Mouse (Mus musculus): ENCODE data around the gene Ist1.

Gene Ist1

DNA sequence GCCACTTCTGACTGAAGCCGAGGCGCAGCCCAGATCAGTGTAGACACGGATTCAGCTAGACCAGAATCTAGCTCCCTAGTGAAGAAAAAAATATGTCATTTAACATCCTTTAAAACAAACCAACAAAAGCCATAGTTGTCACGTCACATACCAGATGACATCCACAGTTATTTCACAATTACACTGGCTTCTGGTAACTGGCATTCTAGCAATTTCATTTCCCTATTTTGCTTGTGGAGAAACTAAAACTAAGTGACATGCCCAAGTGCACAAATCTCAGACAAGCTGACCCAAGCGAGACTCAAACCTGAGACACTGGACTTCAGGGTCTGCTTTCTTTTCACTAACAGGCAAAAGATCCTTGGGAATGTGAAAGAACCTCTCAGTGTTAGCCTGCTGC, 10.9 kb downstream of the Ist1 start:
- DNase-seq (ENCODE audit: low read depth in 1 of 2, low spot score in 2 of 2): peak in 1 of 2 experiments; percentile 17

DNA sequence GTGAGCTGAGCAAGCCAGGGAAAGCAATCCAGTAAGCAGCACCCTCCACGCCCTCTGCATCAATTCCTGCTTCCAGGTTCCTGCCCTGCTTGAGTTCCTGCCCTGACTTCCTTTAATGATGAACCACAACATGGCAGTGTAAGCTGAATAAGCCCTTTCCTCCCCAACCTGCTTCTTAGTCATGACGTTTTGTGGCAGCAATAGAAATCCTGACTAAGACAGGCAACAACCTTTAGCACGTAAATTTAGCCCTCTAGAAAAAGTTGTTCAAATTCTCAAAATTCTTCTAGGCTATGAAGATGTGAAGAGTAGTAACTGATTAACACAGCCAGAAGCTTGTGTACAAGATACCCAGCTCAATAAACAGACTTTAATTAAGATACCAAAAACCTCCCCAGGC, 11.5 kb downstream of the Ist1 start:
- DNase-seq (ENCODE audit: low read depth in 1 of 2, low spot score in 2 of 2): no peak

GRCm38 (mm10) chr8:109675896-109676643, 17.0 kb downstream of the Ist1 start:
- no peak for DNase-seq (ENCODE audit: low read depth in 1 of 2, low spot score in 2 of 2)

GRCm38 (mm10) chr8:109673596-109673995, 19.5 kb downstream of the Ist1 start:
- no peak for DNase-seq (ENCODE audit: low read depth in 1 of 2, low spot score in 2 of 2)

DNA sequence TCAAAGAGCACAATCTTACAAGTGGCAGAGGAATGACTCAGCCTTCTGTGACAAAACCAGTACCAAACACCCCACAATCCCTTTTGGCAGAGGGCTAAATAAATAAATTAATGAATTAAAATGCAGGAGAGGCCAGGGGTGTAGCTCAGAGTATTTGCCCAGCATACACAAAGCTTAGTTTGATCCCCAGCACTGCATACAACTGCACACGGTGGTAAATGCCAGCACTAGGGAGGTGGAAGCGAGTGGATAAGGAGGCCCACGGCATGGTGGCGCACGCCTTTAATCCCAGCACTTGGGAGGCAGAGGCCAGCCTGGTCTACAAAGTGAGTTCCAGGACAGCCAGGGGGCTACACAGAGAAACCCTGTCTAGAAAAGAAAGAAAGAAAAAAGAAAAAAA, 20.4 kb downstream of the Ist1 start:
- DNase-seq (ENCODE audit: low read depth in 1 of 2, low spot score in 2 of 2): no peak

- DNase-seq (ENCODE audit: low read depth in 1 of 2, low spot score in 2 of 2): no peak
Measured at GRCm38 (mm10) chr8:109666616-109667015, 26.4 kb downstream of the Ist1 start.

DNA sequence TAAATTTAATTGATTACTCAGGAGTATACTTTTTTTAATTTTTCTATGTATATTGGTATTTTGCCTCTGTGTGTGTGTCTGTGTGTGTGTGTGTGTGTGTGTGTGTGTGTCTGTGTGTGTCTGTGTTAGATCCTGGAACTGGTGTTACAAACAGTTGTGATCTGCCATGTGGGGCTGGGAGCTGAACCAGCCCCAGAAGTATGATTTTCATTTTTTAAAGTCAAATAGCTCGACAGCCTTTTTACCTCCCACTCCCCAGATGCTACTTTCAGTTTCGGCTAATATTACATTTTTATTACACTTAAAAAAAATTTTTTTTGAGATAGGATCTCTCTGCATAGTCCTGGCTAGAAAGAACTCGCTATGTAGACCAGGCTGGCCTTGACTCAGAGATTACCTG, 30.7 kb downstream of the Ist1 start:
- no peak for DNase-seq (ENCODE audit: low read depth in 1 of 2, low spot score in 2 of 2)

GRCm38 (mm10) chr8:109656860-109657259, 36.2 kb downstream of the Ist1 start:
- DNase-seq (ENCODE audit: low read depth in 1 of 2, low spot score in 2 of 2): no peak

DNA sequence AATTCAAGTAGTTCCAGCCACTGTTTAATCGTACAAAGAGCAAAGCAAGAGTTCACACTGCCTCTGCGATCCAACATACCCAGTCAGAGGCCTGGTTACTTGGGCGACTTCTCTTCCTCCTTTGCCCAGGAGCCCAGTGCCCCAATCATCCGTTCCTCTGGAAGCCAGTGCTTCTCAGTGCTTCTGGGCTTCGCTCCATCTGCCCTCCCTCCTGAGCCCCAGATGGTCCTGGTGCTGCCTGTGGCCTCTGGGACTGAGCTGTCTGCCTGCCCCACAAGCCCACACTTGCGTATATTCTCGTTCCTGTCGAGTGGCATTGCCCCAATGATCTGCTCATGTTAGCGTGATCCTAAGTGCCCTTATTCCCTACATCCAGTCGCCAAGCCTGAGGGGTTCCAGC, 42.3 kb downstream of the Ist1 start:
- DNase-seq (ENCODE audit: low read depth in 1 of 2, low spot score in 2 of 2): no peak

GRCm38 (mm10) chr8:109648469-109648868, 44.6 kb downstream of the Ist1 start:
- no peak for DNase-seq (ENCODE audit: low read depth in 1 of 2, low spot score in 2 of 2)

- DNase-seq (ENCODE audit: low read depth in 1 of 2, low spot score in 2 of 2): no peak
Measured at GRCm38 (mm10) chr8:109647331-109647730, 45.7 kb downstream of the Ist1 start.

GRCm38 (mm10) chr8:109641236-109641635, 51.8 kb downstream of the Ist1 start:
- no peak for DNase-seq (ENCODE audit: low read depth in 1 of 2, low spot score in 2 of 2)

DNA sequence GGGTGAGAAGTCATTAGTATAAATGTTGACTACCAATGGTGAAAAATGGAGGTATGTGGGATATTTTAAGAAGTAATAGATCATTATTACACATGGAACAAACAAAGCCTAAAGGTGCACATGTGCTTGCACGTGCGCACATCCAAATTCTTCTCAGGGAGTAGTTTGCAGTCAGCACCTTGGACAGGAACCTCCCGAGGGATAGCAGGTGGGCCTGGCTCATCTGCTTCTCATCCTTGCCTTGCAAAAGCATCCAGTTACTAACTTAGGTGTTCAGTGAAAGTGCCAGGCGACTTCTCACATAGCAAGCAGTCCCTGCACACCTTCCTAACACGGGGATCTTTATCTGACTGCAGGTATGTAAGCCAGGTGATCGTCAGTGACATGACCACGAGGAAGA, 52.6 kb downstream of the Ist1 start:
- DNase-seq (ENCODE audit: low read depth in 1 of 2, low spot score in 2 of 2): no peak

GRCm38 (mm10) chr8:109638851-109639250, 54.2 kb downstream of the Ist1 start:
- DNase-seq (ENCODE audit: low read depth in 1 of 2, low spot score in 2 of 2): no peak

GRCm38 (mm10) chr8:109635146-109635545, 57.9 kb downstream of the Ist1 start:
- DNase-seq (ENCODE audit: low read depth in 1 of 2, low spot score in 2 of 2): no peak

DNA sequence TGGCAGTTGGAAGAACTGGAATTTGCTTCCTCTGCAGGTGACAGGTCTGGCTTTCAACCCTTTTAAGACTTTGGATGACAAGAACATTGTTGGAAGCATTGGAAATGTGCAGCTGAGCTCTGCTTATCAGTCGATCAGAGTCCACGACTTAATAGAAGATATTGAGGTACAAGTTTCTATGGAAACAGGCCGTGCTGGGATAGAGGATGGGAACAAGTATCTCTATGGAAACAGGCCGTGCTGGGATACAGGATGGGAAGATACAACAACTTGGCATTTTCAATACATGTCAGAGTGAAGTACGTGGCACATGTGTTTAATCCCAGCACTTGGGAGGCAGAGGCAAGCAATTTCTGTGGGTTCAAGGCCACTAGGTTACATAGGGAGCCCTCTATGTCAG, 60.6 kb downstream of the Ist1 start:
- no peak for DNase-seq (ENCODE audit: low read depth in 1 of 2, low spot score in 2 of 2)

DNA sequence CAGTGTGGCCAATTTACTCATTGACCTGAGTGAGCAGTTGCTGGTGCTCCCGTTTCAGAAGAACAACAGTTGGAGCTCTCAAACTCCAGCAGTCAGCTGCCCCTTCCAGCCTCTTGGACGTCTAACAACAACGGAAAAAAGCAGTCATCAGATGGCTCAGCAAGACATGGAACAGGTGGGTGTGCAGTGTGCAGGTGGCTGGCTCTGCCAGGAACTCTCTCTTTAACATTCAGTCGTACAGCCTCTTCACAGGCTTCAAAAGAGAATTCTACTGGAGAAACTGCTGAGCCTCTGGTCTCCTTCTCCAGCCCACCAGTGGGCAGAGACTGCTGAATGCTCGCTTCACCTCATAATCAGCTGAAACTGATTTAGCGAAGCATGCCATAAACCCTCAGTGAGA, 64.4 kb downstream of the Ist1 start:
- no peak for DNase-seq (ENCODE audit: low read depth in 1 of 2, low spot score in 2 of 2)

Measured in monocyte, adult 2 months (primary cell).